Mouse (Mus musculus) heart, embryonic 13.5 days (tissue): ENCODE measurements around the gene Mki67. TPM values are rescaled to one million over a fixed set of nuclear protein-coding genes. Genes with fewer than 3 reads are reported as not detected.

Experiments used
- ATAC-seq: fragments of 200-750 bp; cut with Nextera tagmentation; 2 replicates; pipeline ENCODE4 v1.8.0; 2017; ENCODE audit warnings: moderate TSS enrichment; ENCODE audit not compliant: insufficient number of reproducible peaks, low FRiP score, low TSS enrichment; ENCODE audit errors: extremely low read depth
- H3K27ac ChIP-seq: fragments of 300-500 bp; sonication (generic); replicated peaks from 2 replicates; pipeline ENCODE4 v1.5.1; 2015; ENCODE audit warnings: moderate library complexity, mild to moderate bottlenecking, inconsistent platforms
- H3K27me3 ChIP-seq: fragments of 300-500 bp; sonication (generic); replicated peaks from 2 replicates; pipeline ENCODE4 v1.6.1; 2015; ENCODE audit warnings: mild to moderate bottlenecking, inconsistent platforms
- H3K36me3 ChIP-seq: fragments of 300-500 bp; sonication (generic); 2 replicates; pipeline ENCODE4 v1.6.1; 2015; ENCODE audit warnings: mild to moderate bottlenecking, inconsistent platforms
- H3K4me1 ChIP-seq: fragments of 300-500 bp; sonication (generic); 2 replicates; pipeline ENCODE4 v1.6.1; 2015; ENCODE audit warnings: inconsistent platforms
- H3K4me2 ChIP-seq: fragments of 300-500 bp; sonication (generic); 2 replicates; pipeline ENCODE4 v1.6.1; 2015; ENCODE audit warnings: inconsistent platforms, mild to moderate bottlenecking, moderate library complexity
- H3K4me3 ChIP-seq: fragments of 300-500 bp; sonication (generic); 2 replicates; pipeline ENCODE4 v1.5.1; 2015; ENCODE audit warnings: moderate library complexity, mild to moderate bottlenecking, inconsistent platforms
- H3K9ac ChIP-seq: fragments of 300-500 bp; sonication (generic); 2 replicates; pipeline ENCODE4 v1.6.1; 2015; ENCODE audit warnings: inconsistent platforms, mild to moderate bottlenecking, moderate library complexity
- H3K9me3 ChIP-seq: fragments of 300-500 bp; sonication (generic); 2 replicates; pipeline ENCODE4 v1.6.1; 2016; ENCODE audit warnings: inconsistent platforms
- WGBS: fragments of 180-500 bp; shearing (Covaris S2); methylation state at CpG from one replicate; pipeline ENCODE4 v1.1.7; 2015; ENCODE audit warnings: mixed read lengths; 5-methylcytosine and 5-hydroxymethylcytosine counted together
- polyA plus RNA-seq: library from polyadenylated mRNA; unstranded; fragments of >200 nt; fragmentation: Nextera tagmentation; extraction: Ambion mirVana; gene quantifications from 2 replicates; pipeline ENCODE4 v1.2.1, GENCODE M21; 2015

Mki67 gene
- polyA plus RNA-seq, 1 experiment from 2014 or later, result 26.2 TPM

DNA sequence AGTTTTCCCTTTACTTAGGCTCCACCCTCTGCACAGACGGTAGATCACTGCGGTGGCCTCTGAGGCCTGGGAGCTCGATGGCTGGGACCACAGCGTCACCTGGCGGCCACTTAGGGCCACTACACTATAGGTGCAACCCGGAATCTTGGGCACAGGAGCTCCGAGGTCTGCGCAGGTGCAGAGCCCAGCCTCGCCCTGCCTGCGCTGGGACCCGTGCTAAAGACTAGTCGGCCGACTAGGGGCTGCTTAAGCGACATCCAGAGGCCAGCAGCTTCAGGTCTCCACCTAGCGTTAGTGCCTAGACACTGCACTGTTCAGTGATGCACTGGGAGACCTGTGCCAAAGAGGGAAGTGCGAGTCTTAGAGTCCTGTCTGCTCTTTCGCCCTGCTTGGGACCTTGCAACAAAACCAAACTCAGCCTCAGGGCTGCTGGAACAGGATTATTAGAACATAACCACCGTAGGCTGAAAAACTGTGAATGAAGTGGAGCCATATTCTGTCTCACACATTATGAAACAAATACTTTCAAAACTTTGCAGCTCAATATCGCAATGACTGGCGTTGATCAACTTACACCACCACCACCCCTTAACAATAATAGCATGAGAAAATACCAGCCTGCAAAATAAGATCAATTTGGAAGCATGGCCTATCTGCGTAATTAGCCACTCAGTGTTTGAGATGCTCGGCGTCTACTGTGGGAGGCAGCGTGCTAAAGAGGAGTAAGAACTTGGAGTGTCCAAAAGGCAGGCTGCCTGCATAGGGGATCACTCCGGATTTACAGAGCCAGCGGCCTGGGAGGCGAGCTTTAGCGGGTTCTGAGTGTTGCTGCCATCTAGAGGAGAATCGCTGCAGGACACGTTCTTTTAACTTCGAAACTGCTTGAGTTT, 19.8 kb upstream of the Mki67 start:
- Histone ChIP-seq H3K4me3 (peak overlapping the region; percentile 32), H3K4me1 (peaks cover 12% of the 10 kb centered on the region), H3K27me3 (peaks cover 11% of the 10 kb centered on the region; the same call in 1 of the 2 replicates), H3K27ac (no peak overlapping the region), H3K9me3 (no peaks in the 10 kb centered on the region), H3K36me3 (no peaks in the 10 kb centered on the region), H3K9ac (peak overlapping the region; percentile 48; the same call in 1 of the 2 replicates), H3K4me2 (peak overlapping the region; percentile 62)
- peak; percentile 85 for ATAC-seq
- 25% methylated on average over 31 of the region's 31 CpGs for WGBS

- Histone ChIP-seq H3K4me2 (peak overlapping the region; percentile 62), H3K27ac (no peak overlapping the region), H3K4me1 (peaks cover 12% of the 10 kb centered on the region), H3K27me3 (peaks cover 11% of the 10 kb centered on the region; the same call in 1 of the 2 replicates), H3K36me3 (no peaks in the 10 kb centered on the region), H3K9ac (peak overlapping the region; percentile 48; the same call in 1 of the 2 replicates), H3K4me3 (peak overlapping the region; percentile 32; the same call in 1 of the 2 replicates), H3K9me3 (no peaks in the 10 kb centered on the region)
- 81% methylated on average over 9 of the region's 9 CpGs for WGBS
- ATAC-seq, result no peak
These were observed 18.9 kb upstream of the Mki67 start for GRCm38 (mm10) chr7:135734911-135735646.

- no peaks in the 10 kb centered on the region for H3K9me3 ChIP-seq
- 78% methylated on average over 5 of the region's 5 CpGs for WGBS
- H3K4me1 ChIP-seq, result peaks cover 12% of the 10 kb centered on the region
- H3K27me3 ChIP-seq, result peaks cover 9% of the 10 kb centered on the region; the same call in 1 of the 2 replicates
- H3K4me2 ChIP-seq, result no peak overlapping the region
- H3K9ac ChIP-seq, result no peak overlapping the region
- H3K27ac ChIP-seq, result no peak overlapping the region
- no peak for ATAC-seq
- H3K4me3 ChIP-seq, result no peak overlapping the region
- H3K36me3 ChIP-seq, result no peaks in the 10 kb centered on the region
These were observed 18.2 kb upstream of the Mki67 start for GRCm38 (mm10) chr7:135734379-135734778.

- whole genome bisulfite sequencing, result 89% methylated on average over 12 of the region's 12 CpGs
- no peak for ATAC-seq
- no peak overlapping the region for H3K4me3 ChIP-seq
- H3K27me3 ChIP-seq, result 0 out of 2 replicates have a peak, but pooled peaks cover 3% of the 10 kb centered on the region
- no peaks in the 10 kb centered on the region for H3K9me3 ChIP-seq
- no peak overlapping the region for H3K27ac ChIP-seq
- H3K36me3 ChIP-seq, result no peaks in the 10 kb centered on the region
- H3K4me1 ChIP-seq, result peaks cover 8% of the 10 kb centered on the region
- no peak overlapping the region for H3K9ac ChIP-seq
- H3K4me2 ChIP-seq, result no peak overlapping the region
These were observed 11.9 kb upstream of the Mki67 start for GRCm38 (mm10) chr7:135728038-135728437.

DNA sequence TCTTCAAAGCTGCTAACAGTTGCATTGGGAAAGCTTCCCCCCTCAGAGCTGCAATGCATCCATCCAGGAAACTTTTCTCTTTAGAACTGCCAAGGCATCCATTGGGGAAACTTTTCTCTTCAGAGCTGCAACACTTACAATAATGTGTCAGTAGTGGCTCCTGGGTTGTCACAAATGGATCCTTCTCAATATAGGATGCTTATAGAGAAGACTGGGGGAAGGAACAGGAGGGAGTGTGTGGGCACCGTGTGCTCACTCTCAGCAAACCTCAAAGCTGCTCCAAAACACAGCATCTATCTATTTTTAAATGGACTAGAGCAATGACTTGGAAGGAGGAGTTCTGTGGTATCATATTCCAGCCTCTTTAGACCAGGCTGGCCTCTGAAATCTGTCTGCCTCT, 10.5 kb upstream of the Mki67 start:
- Histone ChIP-seq H3K27me3 (0 out of 2 replicates have a peak, but pooled peaks cover 3% of the 10 kb centered on the region), H3K9ac (no peak overlapping the region), H3K9me3 (no peaks in the 10 kb centered on the region), H3K4me1 (peaks cover 14% of the 10 kb centered on the region), H3K4me3 (no peak overlapping the region), H3K36me3 (no peaks in the 10 kb centered on the region), H3K4me2 (no peak overlapping the region), H3K27ac (no peak overlapping the region)
- 73% methylated on average over 1 of the region's 1 CpGs for WGBS
- ATAC-seq, result no peak

DNA sequence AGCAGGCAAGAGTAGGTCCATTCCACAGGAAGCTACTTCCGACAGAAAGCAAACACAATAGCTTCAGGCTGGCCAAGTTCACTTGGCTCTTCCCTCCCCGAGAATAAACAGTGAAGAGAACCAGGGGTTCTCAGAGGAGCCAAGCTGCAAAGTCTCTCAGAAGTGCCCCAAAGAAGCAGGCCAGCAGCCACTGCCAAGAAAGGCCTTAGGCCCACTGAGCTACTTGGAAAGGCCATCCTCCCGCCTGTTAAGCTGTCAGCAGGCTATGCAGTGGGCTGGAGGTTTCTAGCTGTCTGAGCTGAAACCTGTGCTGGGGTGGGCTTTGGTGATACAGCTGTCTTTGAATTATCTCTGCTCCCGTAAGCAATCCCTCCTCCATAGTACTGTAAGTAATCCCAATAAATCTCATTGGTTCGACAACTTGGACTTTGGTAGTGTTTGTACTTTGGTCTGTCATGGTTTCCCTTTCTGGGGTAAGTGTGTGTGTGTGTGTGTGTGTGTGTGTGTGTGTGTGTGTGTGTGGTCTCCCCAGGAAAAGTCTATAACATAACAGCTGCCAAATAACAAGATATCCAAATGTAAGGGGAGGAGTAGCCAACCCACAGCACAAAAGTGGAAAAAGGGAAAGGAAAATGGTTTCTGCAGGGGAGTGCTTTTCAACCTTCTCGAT, 7.6 kb upstream of the Mki67 start:
- Histone ChIP-seq H3K4me3 (no peak overlapping the region), H3K27me3 (0 out of 2 replicates have a peak, but pooled peaks cover 3% of the 10 kb centered on the region), H3K4me1 (peaks cover 19% of the 10 kb centered on the region), H3K4me2 (no peak overlapping the region), H3K27ac (peak overlapping the region; percentile 6; the same call in 1 of the 2 replicates), H3K9me3 (no peaks in the 10 kb centered on the region), H3K9ac (no peak overlapping the region), H3K36me3 (no peaks in the 10 kb centered on the region)
- no peak for ATAC-seq
- WGBS, result 48% methylated on average over 6 of the region's 6 CpGs

DNA sequence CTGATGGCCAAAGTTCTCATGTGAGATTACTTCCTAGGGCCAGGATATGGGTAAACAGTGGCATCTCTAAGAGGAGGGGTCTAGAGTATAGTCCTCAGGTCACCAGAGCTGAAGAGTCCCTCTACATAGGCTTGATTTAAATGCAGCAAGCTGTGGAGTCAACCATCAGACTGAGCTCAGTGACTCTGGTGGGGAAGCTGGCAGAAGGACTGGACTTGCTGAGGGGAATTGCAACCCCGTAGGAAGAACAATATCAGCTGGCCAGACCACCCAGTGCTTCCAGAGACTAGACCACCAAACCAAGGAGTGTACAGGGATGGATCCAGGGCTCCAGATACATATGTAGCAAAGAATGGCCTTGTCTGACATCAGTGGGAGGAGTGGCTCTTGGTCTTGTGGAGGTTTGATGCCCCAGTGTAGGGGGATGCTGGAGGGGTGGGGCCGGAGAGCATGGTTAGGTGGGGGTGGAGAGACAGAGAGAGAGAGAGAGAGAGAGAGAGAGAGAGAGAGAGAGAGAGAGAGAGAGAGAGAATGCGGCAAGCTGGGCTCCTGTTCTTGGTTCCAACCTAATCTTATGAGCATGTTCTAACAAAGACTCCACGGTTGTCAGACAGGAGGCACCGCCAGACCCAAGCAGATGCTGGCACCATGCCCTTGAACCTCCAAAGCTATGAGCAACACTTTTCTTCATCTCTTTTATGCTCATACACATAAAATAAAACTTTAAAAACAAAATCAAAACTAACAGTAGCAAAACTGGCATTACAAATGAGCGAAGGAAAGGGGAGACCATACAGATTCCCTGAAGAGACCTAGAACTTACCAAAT, 6.1 kb upstream of the Mki67 start:
- no peak overlapping the region for H3K4me3 ChIP-seq
- H3K36me3 ChIP-seq, result no peaks in the 10 kb centered on the region
- 0 out of 2 replicates have a peak, but pooled peaks cover 3% of the 10 kb centered on the region for H3K27me3 ChIP-seq
- ATAC-seq, result no peak
- H3K4me2 ChIP-seq, result peak overlapping the region; percentile 44
- peaks cover 21% of the 10 kb centered on the region for H3K4me1 ChIP-seq
- WGBS, result 55% methylated on average over 6 of the region's 6 CpGs
- no peaks in the 10 kb centered on the region for H3K9me3 ChIP-seq
- no peak overlapping the region; the same call in 1 of the 2 replicates for H3K27ac ChIP-seq
- H3K9ac ChIP-seq, result no peak overlapping the region

GRCm38 (mm10) chr7:135721436-135721992, 5.4 kb upstream of the Mki67 start:
- Histone ChIP-seq H3K9ac (no peak overlapping the region), H3K9me3 (no peaks in the 10 kb centered on the region), H3K27me3 (0 out of 2 replicates have a peak, but pooled peaks cover 3% of the 10 kb centered on the region), H3K36me3 (no peaks in the 10 kb centered on the region), H3K4me1 (peaks cover 26% of the 10 kb centered on the region), H3K4me3 (no peak overlapping the region), H3K27ac (0 out of 2 replicates have a peak overlapping the region, but pooled peaks have one; percentile 39), H3K4me2 (peak overlapping the region; percentile 44)
- ATAC-seq, result no peak
- 37% methylated on average over 7 of the region's 7 CpGs for WGBS

DNA sequence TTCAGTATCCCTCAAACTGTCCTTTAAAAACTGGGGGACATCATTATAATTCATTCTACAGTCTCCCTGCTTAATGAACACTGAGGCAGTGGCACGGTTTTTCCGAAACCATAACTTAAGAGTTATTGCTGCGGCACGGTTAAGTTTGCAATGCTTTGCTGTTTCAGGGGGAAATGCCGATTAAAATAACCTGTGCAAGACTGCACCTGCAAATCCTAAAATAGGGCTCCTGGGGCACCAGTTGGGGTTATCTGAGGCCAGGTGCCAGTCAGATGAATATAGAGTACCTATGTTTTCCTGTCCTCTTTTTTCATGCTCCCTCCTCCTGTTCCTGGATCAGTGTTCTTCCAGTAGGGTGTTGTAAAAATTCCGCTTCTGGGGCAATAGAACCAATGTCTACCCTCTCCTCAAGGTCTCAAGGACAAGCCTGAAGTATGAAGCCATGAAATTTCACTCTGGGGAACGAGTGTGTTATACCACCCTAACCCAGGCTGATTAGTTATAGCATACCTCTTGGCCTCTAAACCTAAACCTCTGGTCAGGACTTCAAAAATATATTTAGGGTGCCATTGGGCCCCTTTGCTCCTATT, 902 bp upstream of the Mki67 start:
- Histone ChIP-seq H3K9ac (peak overlapping the region; percentile 77), H3K27ac (peak overlapping the region; percentile 53), H3K27me3 (no peaks in the 10 kb centered on the region), H3K36me3 (no peaks in the 10 kb centered on the region; the same call in 1 of the 2 replicates), H3K4me1 (peaks cover 37% of the 10 kb centered on the region), H3K9me3 (no peaks in the 10 kb centered on the region), H3K4me3 (peak overlapping the region; percentile 97), H3K4me2 (peak overlapping the region; percentile 73)
- 68% methylated on average over 7 of the region's 7 CpGs for WGBS
- no peak for ATAC-seq

- H3K4me1 ChIP-seq, result peaks cover 31% of the 10 kb centered on the region
- no peaks in the 10 kb centered on the region for H3K27me3 ChIP-seq
- no peaks in the 10 kb centered on the region; the same call in 1 of the 2 replicates for H3K36me3 ChIP-seq
- ATAC-seq, result peak; percentile 94
- H3K4me2 ChIP-seq, result peak overlapping the region; percentile 81
- H3K9ac ChIP-seq, result peak overlapping the region; percentile 97
- H3K27ac ChIP-seq, result peak overlapping the region; percentile 53
- H3K4me3 ChIP-seq, result peak overlapping the region; percentile 97
- 0% methylated on average over 25 of the region's 28 CpGs for WGBS
- no peaks in the 10 kb centered on the region for H3K9me3 ChIP-seq
These were observed 300 bp upstream of the Mki67 start for GRCm38 (mm10) chr7:135716445-135716877.
